Mouse (Mus musculus): ENCODE results near the gene Tead1. TPM values are rescaled to one million over a fixed set of nuclear protein-coding genes. Genes with fewer than 3 reads are reported as not detected.

Gene Tead1
- polyA plus RNA-seq, 2 experiments = 23.2 to 38.2 TPM

DNA sequence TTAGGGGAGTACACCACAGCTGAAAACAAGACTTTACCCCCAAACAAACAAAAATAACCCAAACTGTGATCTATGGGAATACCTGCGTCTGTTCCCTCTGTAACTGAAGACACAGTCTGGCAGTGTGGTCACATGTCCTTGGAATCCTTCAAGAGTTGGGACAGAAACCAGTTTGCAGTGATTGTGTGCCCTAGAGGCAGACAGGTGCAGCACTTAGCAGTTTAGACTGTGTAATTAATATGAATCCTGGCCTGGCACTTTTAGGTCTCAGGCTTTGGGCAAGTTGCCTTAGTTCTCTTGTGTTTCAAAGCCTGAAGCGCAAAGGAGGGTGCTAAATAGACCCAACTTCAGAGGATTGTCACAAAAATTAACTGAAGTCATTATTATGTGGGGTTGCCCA, 83.8 kb downstream of the Tead1 start:
- H3K36me3 ChIP-seq (ENCODE audit: control insufficient read depth, insufficient read depth, low read length) = peaks cover 6% of the 10 kb centered on the region; the same call in 1 of the 2 replicates
- no peaks in the 10 kb centered on the region for H3K27me3 ChIP-seq (ENCODE audit: control insufficient read depth, insufficient read depth, low read length)
- peaks cover 33% of the 10 kb centered on the region for H3K4me1 ChIP-seq (ENCODE audit: control insufficient read depth, insufficient read depth, low read length)
- no peak overlapping the region for H3K27ac ChIP-seq (replicated peaks; ENCODE audit: low read depth, low read length)
- no peak overlapping the region for H3K4me2 ChIP-seq (replicated peaks; ENCODE audit: low read depth, low read length, severe bottlenecking)
- H3K9ac ChIP-seq (ENCODE audit: low read depth, low read length, severe bottlenecking) = no peak overlapping the region
- H3K4me3 ChIP-seq (replicated peaks; ENCODE audit: low read length) = no peak overlapping the region
- no peak for DNase-seq (ENCODE audit: low spot score)
- WGBS = 45% methylated on average over 2 of the region's 2 CpGs
- H3K9me3 ChIP-seq (ENCODE audit: control insufficient read depth, low read length) = no peaks in the 10 kb centered on the region
- TF ChIP-seq POLR2A (IDR thresholded peaks at IDR 0.05; ENCODE audit: borderline replicate concordance, extremely low read depth, insufficient read depth, insufficient read length) = no peak
- no peak for ATAC-seq (ENCODE audit: low FRiP score, low read depth)

DNA sequence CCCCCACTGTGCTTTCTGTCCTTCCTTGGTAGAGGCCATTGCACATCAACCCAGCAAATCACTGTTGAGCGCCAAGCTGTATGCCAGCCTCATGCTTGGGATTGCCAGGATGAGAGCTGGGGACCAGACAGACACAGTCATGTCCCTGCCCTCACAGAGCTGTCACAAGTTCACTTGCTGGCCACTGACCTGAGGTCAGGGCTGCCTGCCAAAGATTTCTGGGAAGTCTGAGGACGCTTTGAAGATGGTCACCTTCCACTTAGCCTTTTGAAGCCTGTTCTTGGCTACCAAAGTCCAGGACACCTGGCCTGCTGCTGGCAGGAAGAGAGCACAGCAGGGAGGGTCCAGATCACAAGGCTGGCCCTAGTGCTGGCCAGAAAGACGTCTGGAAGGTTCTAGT, 84.4 kb downstream of the Tead1 start:
- DNase-seq (ENCODE audit: low spot score) = no peak
- Histone ChIP-seq H3K27me3 (ENCODE audit: control insufficient read depth, insufficient read depth, low read length) (no peaks in the 10 kb centered on the region), H3K36me3 (ENCODE audit: control insufficient read depth, insufficient read depth, low read length) (peaks cover 6% of the 10 kb centered on the region; the same call in 1 of the 2 replicates), H3K4me2 (replicated peaks; ENCODE audit: low read depth, low read length, severe bottlenecking) (no peak overlapping the region), H3K9ac (ENCODE audit: low read depth, low read length, severe bottlenecking) (no peak overlapping the region), H3K4me1 (ENCODE audit: control insufficient read depth, insufficient read depth, low read length) (peaks cover 27% of the 10 kb centered on the region), H3K9me3 (ENCODE audit: control insufficient read depth, low read length) (no peaks in the 10 kb centered on the region), H3K4me3 (replicated peaks; ENCODE audit: low read length) (no peak overlapping the region), H3K27ac (replicated peaks; ENCODE audit: low read depth, low read length) (no peak overlapping the region)
- no peak for ATAC-seq (ENCODE audit: low FRiP score, low read depth)
- WGBS = 54% methylated on average over 3 of the region's 3 CpGs
- no peak for TF ChIP-seq POLR2A (IDR thresholded peaks at IDR 0.05; ENCODE audit: borderline replicate concordance, extremely low read depth, insufficient read depth, insufficient read length)

DNA sequence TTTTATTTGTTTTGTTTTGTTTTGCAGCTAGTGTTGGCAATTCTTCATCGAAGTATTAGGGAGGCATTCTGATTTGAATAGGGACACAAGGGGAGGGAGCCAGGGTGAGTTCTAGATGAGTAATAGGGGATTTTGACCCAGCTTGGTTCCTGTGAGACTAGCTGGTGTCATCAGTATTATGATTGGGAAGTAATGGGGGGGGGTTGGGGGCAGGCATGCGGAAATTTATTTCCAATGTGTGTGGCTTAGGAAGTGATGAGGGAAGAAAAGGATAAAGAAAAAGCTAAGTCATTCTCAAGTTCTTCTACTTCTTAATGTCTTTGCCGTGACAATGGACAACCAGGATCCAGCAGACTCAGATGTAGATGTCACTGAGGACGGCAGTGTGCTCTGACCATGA, 85.8 kb downstream of the Tead1 start:
- Histone ChIP-seq H3K27me3 (ENCODE audit: control insufficient read depth, insufficient read depth, low read length) (no peaks in the 10 kb centered on the region), H3K36me3 (ENCODE audit: control insufficient read depth, insufficient read depth, low read length) (peaks cover 5% of the 10 kb centered on the region; the same call in 1 of the 2 replicates), H3K27ac (replicated peaks; ENCODE audit: low read depth, low read length) (no peak overlapping the region), H3K4me3 (replicated peaks; ENCODE audit: low read length) (no peak overlapping the region), H3K9me3 (ENCODE audit: control insufficient read depth, low read length) (no peaks in the 10 kb centered on the region), H3K4me1 (ENCODE audit: control insufficient read depth, insufficient read depth, low read length) (peaks cover 36% of the 10 kb centered on the region), H3K4me2 (replicated peaks; ENCODE audit: low read depth, low read length, severe bottlenecking) (no peak overlapping the region), H3K9ac (ENCODE audit: low read depth, low read length, severe bottlenecking) (no peak overlapping the region)
- no peak for ATAC-seq (ENCODE audit: low FRiP score, low read depth)
- no peak for DNase-seq (ENCODE audit: low spot score)
- 88% methylated on average over 4 of the region's 4 CpGs for WGBS
- TF ChIP-seq POLR2A (IDR thresholded peaks at IDR 0.05; ENCODE audit: borderline replicate concordance, extremely low read depth, insufficient read depth, insufficient read length) = no peak

DNA sequence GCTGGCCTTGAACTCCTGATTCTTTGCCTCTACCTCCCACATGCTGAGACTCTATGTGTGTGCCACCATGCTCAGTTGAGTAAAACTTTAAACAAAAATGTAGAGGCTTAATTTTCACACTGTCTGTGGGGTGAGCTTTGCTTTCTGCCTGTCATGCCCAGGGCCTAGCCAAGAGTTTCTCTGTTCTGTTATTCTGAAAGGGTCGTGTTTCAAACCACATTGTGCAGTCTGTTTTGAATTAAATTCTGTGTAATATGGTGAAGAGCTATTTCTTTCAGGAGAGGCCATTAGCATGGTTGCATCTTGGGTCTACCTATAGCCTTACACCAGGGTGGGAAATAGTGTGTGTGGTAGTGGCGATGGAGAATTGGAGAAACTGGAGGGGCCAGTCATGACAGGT, 90.7 kb downstream of the Tead1 start:
- ATAC-seq (ENCODE audit: low FRiP score, low read depth) (no peak), DNase-seq (ENCODE audit: low spot score) (no peak)
- Histone ChIP-seq H3K9me3 (ENCODE audit: control insufficient read depth, low read length) (no peaks in the 10 kb centered on the region), H3K4me3 (replicated peaks; ENCODE audit: low read length) (no peak overlapping the region), H3K27me3 (ENCODE audit: control insufficient read depth, insufficient read depth, low read length) (no peaks in the 10 kb centered on the region), H3K4me1 (ENCODE audit: control insufficient read depth, insufficient read depth, low read length) (peaks cover 38% of the 10 kb centered on the region), H3K9ac (ENCODE audit: low read depth, low read length, severe bottlenecking) (no peak overlapping the region), H3K36me3 (ENCODE audit: control insufficient read depth, insufficient read depth, low read length) (no peaks in the 10 kb centered on the region), H3K27ac (replicated peaks; ENCODE audit: low read depth, low read length) (no peak overlapping the region), H3K4me2 (replicated peaks; ENCODE audit: low read depth, low read length, severe bottlenecking) (no peak overlapping the region)
- TF ChIP-seq POLR2A (IDR thresholded peaks at IDR 0.05; ENCODE audit: borderline replicate concordance, extremely low read depth, insufficient read depth, insufficient read length) = no peak
- 44% methylated on average over 2 of the region's 2 CpGs for WGBS

DNA sequence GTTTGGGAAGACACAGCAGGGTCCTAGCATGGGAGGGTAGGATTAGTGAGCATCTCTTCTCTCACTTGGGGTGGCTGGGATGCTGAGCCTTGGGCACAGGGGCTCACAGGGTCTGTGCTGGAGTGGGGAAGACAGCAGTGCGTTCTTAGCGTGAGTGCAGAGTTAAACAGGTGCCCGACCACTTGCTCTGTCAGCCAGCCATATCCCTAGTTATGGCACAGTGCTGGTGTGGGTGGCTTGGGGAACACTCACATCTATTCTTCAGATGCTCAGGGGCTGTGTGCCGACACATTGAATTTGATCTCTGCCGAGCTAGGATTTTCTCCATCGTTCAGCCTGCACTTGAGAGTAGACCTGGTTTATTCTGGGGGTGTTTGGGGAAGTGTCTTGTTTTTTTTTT, 92.3 kb downstream of the Tead1 start:
- Histone ChIP-seq H3K4me3 (replicated peaks; ENCODE audit: low read length) (no peak overlapping the region), H3K27ac (replicated peaks; ENCODE audit: low read depth, low read length) (no peak overlapping the region), H3K9ac (ENCODE audit: low read depth, low read length, severe bottlenecking) (no peak overlapping the region), H3K4me2 (replicated peaks; ENCODE audit: low read depth, low read length, severe bottlenecking) (no peak overlapping the region), H3K4me1 (ENCODE audit: control insufficient read depth, insufficient read depth, low read length) (peaks cover 44% of the 10 kb centered on the region), H3K27me3 (ENCODE audit: control insufficient read depth, insufficient read depth, low read length) (no peaks in the 10 kb centered on the region), H3K36me3 (ENCODE audit: control insufficient read depth, insufficient read depth, low read length) (no peaks in the 10 kb centered on the region), H3K9me3 (ENCODE audit: control insufficient read depth, low read length) (no peaks in the 10 kb centered on the region)
- DNase-seq (ENCODE audit: low spot score) (no peak), ATAC-seq (ENCODE audit: low FRiP score, low read depth) (0 out of 2 replicates have a peak, but pooled peaks have one; percentile 13)
- no peak for TF ChIP-seq POLR2A (IDR thresholded peaks at IDR 0.05; ENCODE audit: borderline replicate concordance, extremely low read depth, insufficient read depth, insufficient read length)
- 73% methylated on average over 6 of the region's 6 CpGs for WGBS

DNA sequence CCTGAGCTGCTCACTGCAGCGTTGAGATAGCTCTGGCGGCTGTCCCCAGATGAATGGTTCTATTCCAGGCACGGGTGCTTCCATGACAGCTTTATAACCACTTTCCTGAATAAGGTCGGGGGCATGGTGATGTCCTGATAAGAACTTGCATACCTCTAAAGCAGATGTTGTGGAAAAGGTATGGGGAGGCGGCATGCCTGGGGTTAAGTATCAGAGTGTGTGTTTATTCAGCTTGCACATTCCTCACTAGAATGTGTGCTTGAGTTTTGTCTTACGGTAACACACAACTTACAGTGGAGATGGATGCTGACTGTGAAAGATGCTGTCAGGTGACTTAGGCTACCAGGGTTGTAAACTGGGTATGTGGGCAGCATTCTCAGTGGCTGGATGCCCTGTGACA, 93.7 kb downstream of the Tead1 start:
- H3K4me2 ChIP-seq (replicated peaks; ENCODE audit: low read depth, low read length, severe bottlenecking) = no peak overlapping the region
- no peaks in the 10 kb centered on the region for H3K36me3 ChIP-seq (ENCODE audit: control insufficient read depth, insufficient read depth, low read length)
- no peak overlapping the region for H3K27ac ChIP-seq (replicated peaks; ENCODE audit: low read depth, low read length)
- H3K9me3 ChIP-seq (ENCODE audit: control insufficient read depth, low read length) = no peaks in the 10 kb centered on the region
- TF ChIP-seq POLR2A (IDR thresholded peaks at IDR 0.05; ENCODE audit: borderline replicate concordance, extremely low read depth, insufficient read depth, insufficient read length) = no peak
- WGBS = 14% methylated on average over 6 of the region's 6 CpGs
- ATAC-seq (ENCODE audit: low FRiP score, low read depth) (no peak), DNase-seq (ENCODE audit: low spot score) (no peak)
- no peak overlapping the region for H3K9ac ChIP-seq (ENCODE audit: low read depth, low read length, severe bottlenecking)
- peaks cover 43% of the 10 kb centered on the region for H3K4me1 ChIP-seq (ENCODE audit: control insufficient read depth, insufficient read depth, low read length)
- H3K27me3 ChIP-seq (ENCODE audit: control insufficient read depth, insufficient read depth, low read length) = no peaks in the 10 kb centered on the region
- no peak overlapping the region for H3K4me3 ChIP-seq (replicated peaks; ENCODE audit: low read length)

All from limb, embryonic 14.5 days (tissue).